Mouse (Mus musculus) spleen, adult 2 months (tissue): ENCODE measurements around the gene Micu1.

ENCODE experiments used
- CTCF ChIP-seq: fragments of 200-500 bp; IDR thresholded peaks from 2 replicates; pipeline ENCODE4 v1.5.1; 2011; ENCODE audit warnings: mild to moderate bottlenecking, inconsistent platforms; ENCODE audit not compliant: insufficient read depth, insufficient read length, insufficient replicate concordance; ENCODE audit errors: extremely low read depth
- POLR2A ChIP-seq: fragments of 200-500 bp; IDR thresholded peaks from 2 replicates; pipeline ENCODE4 v1.6.1; 2011; ENCODE audit warnings: low read depth, low read length, inconsistent platforms

- TF ChIP-seq POLR2A (no peak), CTCF (no peak)
Observed at GRCm38 (mm10) chr10:59848079-59848877, 146.0 kb downstream of the Micu1 start.
